Mouse (Mus musculus) liver, adult 2 months (tissue): Measurements from ENCODE around the gene Sh3bgrl2.

Experiments
- CTCF ChIP-seq: fragments of 200-500 bp; IDR thresholded peaks from 2 replicates; pipeline ENCODE4 v1.5.1; 2011; ENCODE audit warnings: low read depth, low read length, control low read depth
- POLR2A ChIP-seq: fragments of 200-500 bp; IDR thresholded peaks from 2 replicates; pipeline ENCODE4 v1.6.1; 2011; ENCODE audit warnings: low read length, control low read depth; ENCODE audit not compliant: insufficient read depth; ENCODE audit errors: extremely low read depth

- no peak for TF ChIP-seq CTCF
- no peak for TF ChIP-seq POLR2A
These were observed 10.6 kb upstream of the Sh3bgrl2 start for GRCm38 (mm10) chr9:83537510-83537909.
